Mouse (Mus musculus) thymus, postnatal 10 days (tissue): ENCODE data around the gene Tbx19.
A peak's percentile ranks its signal among the peaks of the same experiment; 100 is the strongest.

Source experiments
- DNase-seq, 2 experiments: peaks; one replicate each; pipeline ENCODE4 v3.0.0; 2021; ENCODE audit warnings: low spot score in 2 of 2

Tbx19 gene

DNA sequence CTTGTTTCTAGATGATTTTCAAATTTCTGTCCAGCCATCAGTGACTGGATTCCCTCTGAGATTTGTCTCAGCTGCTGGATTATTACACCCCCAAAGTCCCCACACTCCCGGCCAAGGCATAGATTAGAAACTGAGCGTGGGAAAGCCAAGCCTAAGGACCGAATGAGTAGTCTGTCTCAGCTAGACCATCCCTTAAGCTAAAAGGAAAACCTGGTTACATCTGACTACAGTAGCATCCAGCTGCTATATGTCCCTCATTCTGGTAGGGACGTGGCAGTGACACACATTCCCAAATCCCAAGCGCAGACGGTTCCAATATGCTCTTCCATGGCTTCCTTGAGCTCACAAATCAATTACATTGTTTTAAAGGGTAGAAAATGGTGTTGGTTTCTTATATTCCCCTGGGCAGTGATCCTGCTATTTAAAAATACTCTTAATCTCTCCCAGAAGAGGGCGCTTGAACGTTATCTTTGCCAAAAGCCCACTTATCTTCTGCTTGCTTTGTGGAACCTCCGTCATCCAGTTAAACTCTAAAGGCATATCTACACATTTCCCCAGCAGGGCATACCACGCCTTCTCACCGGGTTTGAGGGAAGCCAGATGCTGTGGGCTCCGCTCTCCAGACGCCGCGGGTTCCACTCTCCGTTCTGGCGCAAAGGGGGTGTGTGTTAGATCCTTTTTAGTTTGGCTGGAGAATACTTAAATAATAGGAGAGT is 46.0 kb downstream of the Tbx19 start:
- DNase-seq, result peak in 1 of 2 experiments; percentile 56

DNA sequence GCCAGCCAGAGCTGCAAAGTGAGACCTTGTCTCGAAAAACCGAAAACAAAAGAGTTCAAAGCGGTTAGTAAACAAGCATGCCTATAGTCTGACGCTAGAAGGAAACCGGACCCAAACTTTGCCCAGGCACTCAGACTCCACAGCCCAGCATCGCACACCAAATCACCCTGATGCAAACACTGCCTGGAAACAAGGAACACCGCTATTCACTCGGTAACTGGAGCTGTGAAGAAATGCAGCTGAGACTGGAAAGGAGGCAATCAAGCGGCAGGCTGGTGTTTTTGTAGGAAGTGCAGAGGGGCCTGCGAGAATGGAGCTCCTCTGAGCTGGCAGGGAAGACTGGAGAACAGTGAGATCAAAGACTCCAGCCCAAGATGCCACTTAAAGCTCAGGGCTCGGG is 46.9 kb downstream of the Tbx19 start:
- DNase-seq, result no peak

DNA sequence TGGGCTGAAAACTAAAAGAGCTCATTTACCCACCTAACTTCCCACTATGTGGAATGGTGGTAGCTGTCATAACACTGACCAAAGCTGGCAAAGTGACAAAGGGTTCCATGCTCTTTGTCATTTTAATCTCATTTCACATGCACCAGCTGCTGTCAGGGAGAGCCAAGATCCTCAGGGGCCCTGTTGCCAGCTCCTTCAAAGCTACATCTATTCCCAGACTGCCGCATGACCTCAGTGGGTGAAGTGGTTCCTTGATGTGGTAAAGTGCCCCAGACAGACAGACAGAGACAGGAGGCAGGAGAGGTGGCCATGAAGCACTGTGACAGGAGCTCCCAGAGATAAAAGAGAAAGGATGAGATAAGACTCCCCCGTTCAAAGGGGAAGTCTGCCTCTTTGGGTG is 49.9 kb downstream of the Tbx19 start:
- DNase-seq, result no peak

DNA sequence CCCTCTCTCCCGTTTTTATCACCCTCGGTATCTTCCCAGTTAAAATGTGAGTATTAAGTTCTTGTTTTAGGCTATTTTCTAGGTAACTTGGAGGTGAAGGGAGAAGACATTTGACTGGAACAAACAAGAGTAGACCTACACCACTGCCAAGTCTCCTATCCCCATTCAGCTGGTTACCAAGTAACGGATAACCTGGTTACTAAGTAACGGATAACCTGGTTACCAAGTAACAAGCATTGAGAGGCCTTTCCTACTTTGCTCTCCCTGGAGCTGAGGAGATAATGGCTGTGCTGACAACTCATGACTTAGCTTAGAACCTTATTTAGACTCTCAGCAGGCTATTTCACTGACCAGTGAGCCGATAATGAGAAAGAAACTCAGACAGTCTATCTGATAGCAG is 51.4 kb downstream of the Tbx19 start:
- DNase-seq, result no peak

DNA sequence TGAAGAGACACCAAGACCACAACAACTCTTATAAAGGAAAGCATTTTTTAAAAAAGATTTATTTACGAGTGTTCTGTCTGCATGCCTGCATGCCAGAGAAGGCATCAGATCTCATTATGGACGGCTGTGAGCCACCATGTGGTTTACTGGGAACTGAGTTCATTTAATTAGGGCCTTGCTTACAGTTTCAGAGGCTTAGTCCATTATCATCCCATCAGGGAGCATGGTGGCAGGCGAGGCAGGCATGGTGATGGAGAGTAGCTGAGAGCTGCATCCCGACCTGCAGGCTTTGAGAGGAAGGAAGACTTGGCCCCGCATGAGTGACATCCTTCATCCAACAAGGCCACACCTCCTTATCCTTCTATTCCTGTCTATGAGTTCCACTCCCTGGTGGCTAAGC is 52.1 kb downstream of the Tbx19 start:
- DNase-seq, result no peak

DNA sequence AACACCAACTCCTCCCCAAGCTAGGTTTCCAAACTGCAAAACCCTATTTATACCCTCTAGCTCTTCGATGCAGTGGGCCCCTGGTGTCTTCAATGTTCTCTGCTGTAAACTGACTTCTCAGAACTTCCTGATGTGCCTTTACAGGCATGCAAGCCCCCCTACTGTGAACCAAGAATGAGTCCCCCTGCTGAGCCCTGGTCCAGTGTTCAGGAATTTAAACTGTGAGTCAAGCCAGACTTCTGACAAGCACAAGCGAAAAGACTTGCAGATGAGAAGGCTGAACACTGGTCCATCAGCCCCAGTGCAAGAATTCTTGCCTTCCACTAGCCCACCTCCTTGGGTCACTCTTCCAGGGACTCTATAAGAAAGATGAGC is 54.6 kb downstream of the Tbx19 start:
- no peak for DNase-seq

DNA sequence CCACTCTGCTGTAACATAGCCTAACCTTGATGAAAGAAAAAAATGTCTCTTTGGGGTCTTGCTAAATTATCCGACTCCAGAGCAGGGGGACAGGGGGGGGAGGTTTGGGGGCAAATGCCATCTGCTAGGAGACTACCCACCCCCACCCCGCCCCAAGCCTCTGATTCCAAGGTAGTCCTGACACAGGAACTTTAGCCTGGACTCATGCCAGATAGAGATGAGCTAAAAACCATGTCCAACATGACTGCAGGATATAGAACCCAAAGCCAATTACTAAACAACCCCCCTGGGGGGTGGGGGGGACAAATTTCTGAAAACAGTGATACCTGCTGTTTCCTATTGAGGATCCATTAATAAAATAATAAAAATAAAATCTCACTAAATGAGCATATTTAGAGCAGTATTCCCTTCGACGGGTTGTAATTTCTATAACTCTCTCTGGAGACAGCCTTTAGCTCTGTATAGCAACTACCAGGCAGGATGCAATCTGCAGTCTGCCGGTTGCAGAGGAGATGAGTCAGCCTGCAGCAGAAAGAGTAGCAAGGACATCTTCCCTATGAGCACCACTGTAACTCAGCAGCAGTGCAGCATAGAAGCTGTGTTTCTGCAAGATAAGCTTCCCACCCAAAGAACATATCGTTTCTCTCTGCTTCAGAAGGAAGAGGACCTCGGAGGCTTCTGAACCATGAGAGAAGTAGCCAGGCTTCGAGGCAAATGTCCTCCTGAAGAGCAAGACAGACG is 55.1 kb downstream of the Tbx19 start:
- no peak for DNase-seq

DNA sequence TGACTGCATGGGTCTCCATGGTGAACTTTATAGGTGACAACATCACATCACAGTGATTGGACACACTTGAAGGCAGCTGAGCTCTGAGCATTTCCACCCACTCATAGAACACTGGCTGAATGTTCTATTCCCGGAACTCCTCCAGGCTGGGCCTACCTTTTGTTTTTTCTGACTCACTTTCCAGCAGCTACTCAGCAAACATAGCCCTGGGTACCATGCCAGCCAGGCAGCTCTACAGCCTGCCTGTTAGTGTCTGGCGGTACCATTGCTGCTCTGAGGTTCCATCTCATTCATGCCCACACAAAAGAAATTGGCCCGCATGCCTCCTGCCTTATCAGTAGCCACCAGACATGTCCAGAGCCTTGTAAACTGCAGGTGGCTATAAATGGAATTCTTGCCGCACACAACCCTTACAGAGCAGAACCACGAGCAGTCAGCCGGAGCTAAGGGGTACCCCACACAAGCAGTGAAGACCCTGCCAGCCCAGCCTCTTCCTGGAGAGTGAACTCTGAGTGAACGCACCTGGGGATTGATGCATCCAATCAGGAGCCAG is 55.8 kb downstream of the Tbx19 start:
- DNase-seq, result no peak

DNA sequence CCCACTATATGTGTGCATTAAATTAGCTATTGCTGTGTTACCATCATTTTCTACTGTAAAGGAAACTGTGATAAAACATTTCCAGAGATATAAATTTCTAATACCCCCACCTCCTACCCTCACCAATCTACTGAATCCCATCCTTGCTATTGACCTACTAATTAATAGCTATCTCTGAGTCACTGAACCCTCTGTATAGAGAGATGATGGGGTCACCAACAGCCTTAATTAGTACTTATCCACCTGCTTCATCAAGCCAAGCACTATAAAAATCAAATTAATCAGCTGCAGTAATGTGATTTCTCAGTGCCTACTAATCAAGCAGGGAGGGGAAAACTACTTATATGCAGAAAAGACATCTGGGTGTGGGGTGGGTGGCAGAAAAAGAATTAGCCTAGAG is 61.0 kb downstream of the Tbx19 start:
- DNase-seq, result no peak

DNA sequence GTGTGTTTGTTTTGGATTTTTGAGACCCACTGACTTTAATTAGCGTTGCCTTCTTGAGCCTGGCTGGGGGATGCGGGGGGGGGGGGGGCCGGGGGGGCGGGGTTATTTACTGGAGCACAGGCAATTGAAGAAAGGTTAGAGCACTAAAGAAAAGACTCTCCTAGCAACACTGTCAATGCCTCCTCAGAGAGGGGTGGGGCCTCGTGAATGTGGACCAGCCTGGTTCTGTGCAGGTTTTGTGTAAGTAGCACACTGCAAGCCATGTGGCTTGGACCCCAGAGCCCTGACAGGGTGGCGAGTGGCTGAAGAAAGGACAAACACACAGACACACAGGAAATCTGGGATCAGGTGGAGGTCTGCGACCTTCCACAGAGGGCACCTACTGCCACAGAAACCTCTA is 65.7 kb downstream of the Tbx19 start:
- no peak for DNase-seq

DNA sequence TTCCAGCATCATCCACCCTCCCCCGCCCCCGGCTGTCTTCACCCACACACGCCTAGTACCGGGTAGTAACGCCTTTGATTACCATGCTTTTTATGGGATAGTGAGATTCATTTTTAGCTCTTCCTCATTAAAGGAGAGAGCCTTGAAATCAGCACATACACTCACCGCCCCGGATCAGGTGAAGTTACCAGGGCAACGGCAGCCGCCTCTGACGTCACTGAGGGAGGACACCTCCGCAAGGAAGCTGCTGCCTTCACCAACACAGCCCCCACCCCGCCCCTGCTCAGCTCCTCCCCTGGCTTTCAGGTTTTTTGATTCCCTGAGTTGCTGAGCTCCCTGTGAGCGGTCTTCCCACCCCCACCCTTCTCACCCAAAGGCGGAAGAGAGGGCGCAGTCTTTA is 68.9 kb downstream of the Tbx19 start:
- peak; percentile 40 to 51 for DNase-seq

DNA sequence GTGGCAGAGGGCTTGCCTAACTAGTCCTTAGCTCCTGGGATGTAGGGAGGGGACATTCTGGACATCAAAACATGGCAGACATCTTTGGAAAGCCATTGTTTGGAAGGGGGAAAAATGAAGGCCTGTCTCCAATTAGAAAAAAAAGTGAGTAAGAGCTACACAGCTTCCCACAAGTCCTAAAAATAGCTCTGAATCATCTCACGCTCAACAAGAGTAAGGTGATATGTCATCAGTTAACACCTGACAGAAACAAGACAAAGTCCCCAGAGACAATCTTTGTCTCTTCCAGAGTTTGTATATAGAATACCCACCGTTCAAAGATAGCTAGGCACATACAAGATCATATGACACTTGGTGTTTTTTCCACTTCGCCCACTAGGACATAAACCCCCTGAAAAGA is 71.0 kb downstream of the Tbx19 start:
- DNase-seq, result no peak
